Mouse (Mus musculus): Measurements from ENCODE around the gene Trmt10a. TPM values are rescaled to one million over a fixed set of nuclear protein-coding genes. Genes with fewer than 3 reads are reported as not detected.

Trmt10a gene
- total RNA-seq, 2 experiments from 2014 or later = 7.6 to 10.8 TPM

DNA sequence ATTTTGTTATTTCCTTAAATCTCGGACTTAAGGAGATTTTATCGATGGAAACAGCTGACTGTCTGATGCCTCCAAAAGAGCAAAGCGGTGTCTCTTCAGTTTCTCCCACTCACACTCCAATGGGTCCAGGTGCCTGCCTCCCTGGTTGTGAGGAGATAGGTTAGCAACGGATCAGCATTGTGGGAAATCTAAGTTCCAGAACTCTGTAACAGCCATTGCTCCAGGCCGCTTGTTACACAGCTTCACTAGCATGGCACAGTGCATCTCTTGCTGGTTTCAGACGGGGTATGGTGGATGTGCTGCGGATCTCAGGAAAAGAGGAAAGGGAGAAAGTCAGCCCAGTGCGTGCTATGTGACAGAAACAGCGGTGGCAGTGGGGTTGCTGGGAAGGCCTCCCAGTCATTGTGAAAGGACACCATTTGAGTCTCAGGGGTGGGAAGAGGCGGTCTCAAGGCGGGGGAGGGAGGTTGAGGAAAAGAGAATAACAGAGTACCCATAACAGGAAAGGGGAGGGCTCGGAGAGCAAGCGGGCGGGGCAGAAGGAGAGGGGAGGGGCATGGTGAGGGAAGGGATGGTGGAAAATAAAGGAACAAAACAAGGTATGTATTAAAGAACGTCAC, 50.5 kb downstream of the Trmt10a start, which contains the start of gene 4930579F01Rik:
4930579F01Rik (minus strand) TSS at position 143 of the 620 bp plus-strand sequence.
- no peak for DNase-seq (ENCODE audit: low spot score in 2 of 2)

DNA sequence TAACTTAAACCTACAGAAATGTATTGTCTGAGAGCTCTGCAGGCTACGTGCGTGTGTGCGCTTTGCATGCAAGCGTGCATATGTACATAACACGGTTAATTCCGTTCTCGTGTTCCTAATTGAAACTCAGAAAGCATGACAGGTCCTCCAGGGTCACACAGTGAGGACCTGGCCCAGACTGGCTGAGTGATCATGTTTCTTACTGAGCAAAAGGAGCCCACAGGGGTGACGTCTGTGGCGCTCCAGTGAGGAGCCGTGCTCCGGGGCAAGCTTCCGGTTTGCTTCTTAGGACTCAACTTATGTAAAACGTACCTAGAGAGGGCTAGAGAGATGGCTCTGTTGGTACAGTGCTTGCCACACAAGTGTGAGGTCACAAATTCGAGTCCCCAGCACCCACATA, 53.8 kb downstream of the Trmt10a start:
- DNase-seq (ENCODE audit: low spot score in 2 of 2) = no peak

DNA sequence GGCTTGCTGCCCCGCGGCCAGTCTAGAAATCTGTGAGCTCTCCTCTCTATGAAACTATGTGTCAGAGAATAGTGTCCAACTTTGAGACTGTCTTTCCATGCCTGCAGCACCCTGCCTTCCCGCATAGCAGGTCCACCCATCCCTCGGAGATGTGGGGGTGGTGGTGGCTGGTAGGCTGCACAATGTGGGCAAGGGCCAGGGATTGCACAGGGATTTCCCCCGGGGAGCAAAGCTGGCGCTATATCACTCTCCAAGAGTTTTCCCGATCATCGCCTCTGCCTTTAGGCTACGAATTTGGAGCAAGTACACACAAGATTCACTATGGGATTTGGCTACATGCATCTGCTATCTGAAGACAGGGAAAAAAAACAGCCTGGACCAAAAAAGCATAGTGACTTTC, 54.3 kb downstream of the Trmt10a start:
- no peak for DNase-seq (ENCODE audit: low spot score in 2 of 2)

DNA sequence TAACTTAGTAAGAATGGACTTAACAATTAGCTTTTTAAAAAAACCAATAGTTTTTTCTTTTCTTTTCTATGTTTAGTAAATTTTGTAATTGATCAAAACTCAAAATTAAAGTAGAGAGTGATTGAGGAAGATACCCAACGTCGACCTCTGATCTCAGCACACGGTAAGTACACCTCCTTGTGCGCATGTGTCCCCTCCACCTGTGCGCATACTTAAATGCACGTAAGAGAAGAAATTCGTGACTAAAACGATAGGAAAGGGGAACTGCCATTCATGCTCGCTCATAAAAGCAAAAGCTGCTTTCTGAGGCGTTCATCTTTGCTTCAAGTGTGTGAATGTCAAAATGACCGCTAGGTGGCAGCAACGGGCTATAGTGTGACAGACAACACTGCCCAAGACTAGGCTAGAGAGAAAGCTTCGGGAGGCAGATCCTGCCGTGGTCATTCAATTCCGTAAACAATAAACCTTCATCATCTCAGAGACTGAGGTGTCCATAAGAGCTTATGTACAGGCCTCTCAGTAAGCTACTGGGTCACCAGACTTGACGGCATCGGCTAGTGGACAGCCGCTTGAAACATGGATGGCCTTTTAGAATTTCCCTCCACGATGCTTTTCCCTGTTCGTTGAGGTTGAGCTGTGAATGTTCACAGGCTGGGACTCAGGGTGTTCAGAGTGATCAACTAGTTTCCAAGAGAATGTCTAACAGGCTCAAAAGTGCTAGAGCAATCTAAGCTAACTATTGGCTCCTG, 54.9 kb downstream of the Trmt10a start:
- peak; percentile 88 to 89 for DNase-seq (ENCODE audit: low spot score in 2 of 2)

DNA sequence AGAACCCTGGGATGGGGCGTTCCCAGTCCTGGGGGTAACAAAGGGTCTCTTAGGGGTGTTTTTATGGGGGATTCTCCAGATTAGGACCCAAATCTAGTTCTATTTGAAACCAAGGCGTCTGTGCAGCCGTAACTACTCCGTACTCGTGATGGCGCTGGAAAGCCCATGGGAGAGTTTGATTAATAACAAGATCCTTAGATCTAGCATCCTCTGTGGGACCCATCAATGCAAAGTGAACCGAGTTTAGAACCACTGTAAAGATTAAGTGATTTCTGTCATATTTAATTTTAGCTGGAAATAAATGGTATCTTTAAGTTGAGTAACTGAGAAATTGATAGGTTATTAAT, 55.4 kb downstream of the Trmt10a start:
- no peak for DNase-seq (ENCODE audit: low spot score in 2 of 2)

DNA sequence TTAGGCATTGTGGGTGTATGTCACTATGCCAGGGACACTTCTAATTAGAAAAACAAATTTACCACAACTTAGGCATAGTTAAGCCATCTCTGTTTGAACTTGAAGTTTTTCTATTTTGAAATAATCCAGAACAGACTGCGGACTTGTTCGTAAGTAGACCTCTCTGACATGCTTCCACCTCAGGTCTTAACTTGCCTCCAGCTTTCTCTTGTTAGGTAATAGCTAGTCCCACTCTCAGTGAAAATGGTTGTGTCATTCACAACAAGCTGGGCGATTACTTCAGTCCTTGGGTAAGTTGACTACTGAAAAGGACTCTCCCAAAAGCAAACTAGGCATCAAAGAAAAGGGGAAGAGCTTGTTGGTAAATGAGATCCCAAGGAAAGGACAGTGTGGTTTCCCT, 65.6 kb downstream of the Trmt10a start:
- DNase-seq (ENCODE audit: low spot score in 2 of 2) = no peak

Other genes starting within 250 kb of the Trmt10a start
- gene Lamtor3, start 224.9 kb upstream of the Trmt10a start, total RNA-seq (2021) = 10 to 100 TPM; 74.2 to 79.0 TPM
- 1 to 10 TPM; 2.9 to 4.5 TPM for gene Dapp1, start 161.9 kb upstream of the Trmt10a start, total RNA-seq (2021)
- under 1 TPM; 0.07 to 0.10 TPM for gene 1110002E22Rik, start 78.4 kb upstream of the Trmt10a start, total RNA-seq (2021)
- gene Gm5105, start 76.1 kb upstream of the Trmt10a start, total RNA-seq (2021) = not detected
- gene Mttp, start 1.5 kb downstream of the Trmt10a start, total RNA-seq (2021) = 10 to 100 TPM in 1 of 2 experiments, 1 to 10 TPM in 1; 3.7 to 10.4 TPM
- gene 4930579F01Rik, start 50.4 kb downstream of the Trmt10a start, total RNA-seq (2021) = not detected
- gene Adh7, start 74.3 kb downstream of the Trmt10a start, total RNA-seq (2021) = 100 to 1,000 TPM in 1 of 2 experiments, 1 to 10 TPM in 1; 2.8 to 129 TPM
- 1,000 to 10,000 TPM in 1 of 2 experiments, 100 to 1,000 TPM in 1; 384 to 6,834 TPM for gene Adh1, start 117.5 kb downstream of the Trmt10a start, total RNA-seq (2021)
- gene Adh6a, start 169.8 kb downstream of the Trmt10a start, total RNA-seq (2021) = not detected
- gene Adh6b, start 198.3 kb downstream of the Trmt10a start, total RNA-seq (2021) = under 1 TPM in 1 of 2 experiments, not detected in 1; 0.58 TPM

All from adrenal gland, adult 18-20 months (tissue).